Mouse (Mus musculus): ENCODE results near the gene Scn8a.

The Scn8a gene

GRCm38 (mm10) chr15:101069641-101070190, 200.1 kb downstream of the Scn8a start:
- DNase-seq (ENCODE audit: extremely low spot score) = no peak

GRCm38 (mm10) chr15:101070762-101071161, 201.1 kb downstream of the Scn8a start:
- DNase-seq (ENCODE audit: extremely low spot score) = no peak

- DNase-seq (ENCODE audit: extremely low spot score) = peak; percentile 3
Observed at GRCm38 (mm10) chr15:101072736-101073135, 203.1 kb downstream of the Scn8a start.

GRCm38 (mm10) chr15:101074067-101074466, 204.4 kb downstream of the Scn8a start:
- DNase-seq (ENCODE audit: extremely low spot score) = no peak

GRCm38 (mm10) chr15:101075150-101075549, 205.5 kb downstream of the Scn8a start:
- no peak for DNase-seq (ENCODE audit: extremely low spot score)

- no peak for DNase-seq (ENCODE audit: extremely low spot score)
Observed at GRCm38 (mm10) chr15:101075656-101076055, 206.0 kb downstream of the Scn8a start.

- peak; percentile 66 for DNase-seq (ENCODE audit: extremely low spot score)
Observed at GRCm38 (mm10) chr15:101076071-101077000, 206.7 kb downstream of the Scn8a start.

GRCm38 (mm10) chr15:101077001-101077812, 207.5 kb downstream of the Scn8a start:
- peak; percentile 72 for DNase-seq (ENCODE audit: extremely low spot score)

- peak; percentile 86 for DNase-seq (ENCODE audit: extremely low spot score)
Observed at GRCm38 (mm10) chr15:101077813-101078730, 208.4 kb downstream of the Scn8a start, which contains the start of gene Fignl2. TSS of gene Fignl2 (minus strand) at chr15:101078567.

GRCm38 (mm10) chr15:101078731-101079156, 209.1 kb downstream of the Scn8a start:
- DNase-seq (ENCODE audit: extremely low spot score) = peak; percentile 92

- DNase-seq (ENCODE audit: extremely low spot score) = no peak
Observed at GRCm38 (mm10) chr15:101080031-101080520, 210.4 kb downstream of the Scn8a start.

GRCm38 (mm10) chr15:101081035-101081548, 211.4 kb downstream of the Scn8a start:
- no peak for DNase-seq (ENCODE audit: extremely low spot score)

GRCm38 (mm10) chr15:101082236-101082635, 212.6 kb downstream of the Scn8a start:
- no peak for DNase-seq (ENCODE audit: extremely low spot score)

- no peak for DNase-seq (ENCODE audit: extremely low spot score)
Observed at GRCm38 (mm10) chr15:101084499-101084898, 214.8 kb downstream of the Scn8a start.

- DNase-seq (ENCODE audit: extremely low spot score) = no peak
Observed at GRCm38 (mm10) chr15:101086451-101086850, 216.8 kb downstream of the Scn8a start.

- no peak for DNase-seq (ENCODE audit: extremely low spot score)
Observed at GRCm38 (mm10) chr15:101086956-101087355, 217.3 kb downstream of the Scn8a start.

GRCm38 (mm10) chr15:101088291-101088690, 218.6 kb downstream of the Scn8a start:
- DNase-seq (ENCODE audit: extremely low spot score) = no peak

GRCm38 (mm10) chr15:101091551-101091950, 221.9 kb downstream of the Scn8a start:
- no peak for DNase-seq (ENCODE audit: extremely low spot score)

- DNase-seq (ENCODE audit: extremely low spot score) = peak; percentile 66
Observed at GRCm38 (mm10) chr15:101092121-101092828, 222.6 kb downstream of the Scn8a start.

All from embryo, embryonic 9.5 days (tissue).